Mouse (Mus musculus) cerebellum, adult 9-11 months (tissue): Measurements from ENCODE around the gene Ddx58.

ENCODE experiments used
- DNase-seq: peaks from one replicate; pipeline ENCODE4 v3.0.0; 2022

Gene Ddx58

GRCm38 (mm10) chr4:40233062-40233664 lies 6.5 kb downstream of the Ddx58 start:
- no peak for DNase-seq

GRCm38 (mm10) chr4:40229723-40230122 lies 9.9 kb downstream of the Ddx58 start:
- DNase-seq = no peak

GRCm38 (mm10) chr4:40227886-40228285 lies 11.7 kb downstream of the Ddx58 start:
- DNase-seq = no peak

GRCm38 (mm10) chr4:40227131-40227530 lies 12.5 kb downstream of the Ddx58 start:
- DNase-seq = no peak

- DNase-seq = no peak
Observed at GRCm38 (mm10) chr4:40226095-40226494, 13.5 kb downstream of the Ddx58 start.

- DNase-seq = no peak
Observed at GRCm38 (mm10) chr4:40221876-40222585, 17.6 kb downstream of the Ddx58 start.

GRCm38 (mm10) chr4:40221004-40221760 lies 18.4 kb downstream of the Ddx58 start:
- DNase-seq = no peak

GRCm38 (mm10) chr4:40220437-40220836 lies 19.2 kb downstream of the Ddx58 start:
- DNase-seq = no peak

GRCm38 (mm10) chr4:40218382-40218781 lies 21.2 kb downstream of the Ddx58 start:
- DNase-seq = no peak

GRCm38 (mm10) chr4:40217910-40218309 lies 21.7 kb downstream of the Ddx58 start:
- no peak for DNase-seq

GRCm38 (mm10) chr4:40212177-40212576 lies 27.5 kb downstream of the Ddx58 start:
- DNase-seq = no peak

- no peak for DNase-seq
Observed at GRCm38 (mm10) chr4:40207701-40208100, 31.9 kb downstream of the Ddx58 start.

GRCm38 (mm10) chr4:40205231-40205903 lies 34.3 kb downstream of the Ddx58 start:
- no peak for DNase-seq

- DNase-seq = no peak
Observed at GRCm38 (mm10) chr4:40204374-40204773, 35.3 kb downstream of the Ddx58 start.

- no peak for DNase-seq
Observed at GRCm38 (mm10) chr4:40202205-40202604, 37.4 kb downstream of the Ddx58 start.

GRCm38 (mm10) chr4:40195336-40195735 lies 44.3 kb downstream of the Ddx58 start:
- DNase-seq = no peak

- DNase-seq = no peak
Observed at GRCm38 (mm10) chr4:40193461-40193860, 46.2 kb downstream of the Ddx58 start.

- no peak for DNase-seq
Observed at GRCm38 (mm10) chr4:40192246-40192645, 47.4 kb downstream of the Ddx58 start.

- DNase-seq = no peak
Observed at GRCm38 (mm10) chr4:40187956-40188355, 51.7 kb downstream of the Ddx58 start.

GRCm38 (mm10) chr4:40184470-40184869 lies 55.2 kb downstream of the Ddx58 start:
- no peak for DNase-seq

GRCm38 (mm10) chr4:40183781-40184180 lies 55.8 kb downstream of the Ddx58 start:
- no peak for DNase-seq

GRCm38 (mm10) chr4:40182651-40183320 lies 56.8 kb downstream of the Ddx58 start:
- DNase-seq = peak; percentile 20

- no peak for DNase-seq
Observed at GRCm38 (mm10) chr4:40181681-40182080, 57.9 kb downstream of the Ddx58 start.
